Mouse (Mus musculus): ENCODE measurements around the gene Mpp4. TPM values are rescaled to one million over a fixed set of nuclear protein-coding genes. Genes with fewer than 3 reads are reported as not detected.

Gene Mpp4
- polyA plus RNA-seq, 1 experiment, result 0.12 TPM

DNA sequence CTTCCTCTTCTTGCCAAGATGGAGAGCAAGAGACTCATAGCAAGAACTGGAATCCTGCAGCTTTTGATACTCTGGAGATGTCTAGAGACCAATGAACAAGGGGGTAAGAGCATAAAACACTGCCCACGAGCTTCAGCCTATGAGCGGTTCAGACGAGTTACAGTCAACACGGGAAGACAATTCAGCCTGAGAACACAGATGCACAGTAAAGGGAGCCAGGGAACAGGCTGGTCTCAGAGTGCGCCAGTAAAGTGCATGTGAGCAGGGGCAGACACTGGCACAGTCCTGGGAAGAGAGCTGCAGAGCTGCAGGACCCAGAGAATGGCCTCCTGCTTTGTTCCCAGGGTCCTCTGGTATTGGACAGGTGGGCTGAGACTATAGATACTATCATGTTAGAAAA, 24.6 kb upstream of the Mpp4 start:
- H3K4me3 ChIP-seq (replicated peaks), result no peak overlapping the region
- no peak for TF ChIP-seq GATA1 (IDR thresholded peaks at IDR 0.05; ENCODE audit: borderline replicate concordance, low read length)
- TF ChIP-seq FLI1 (IDR thresholded peaks at IDR 0.05; ENCODE audit: low read length), result no peak
- H3K36me3 ChIP-seq (replicated peaks; ENCODE audit: low read length), result peaks cover 51% of the 10 kb centered on the region
- no peaks in the 10 kb centered on the region for H3K27me3 ChIP-seq (replicated peaks)
- H3K9me3 ChIP-seq, result no peaks in the 10 kb centered on the region
- H3K4me1 ChIP-seq, result peaks cover 11% of the 10 kb centered on the region

- Histone ChIP-seq H3K9me3 (no peaks in the 10 kb centered on the region), H3K4me1 (peaks cover 15% of the 10 kb centered on the region), H3K27me3 (replicated peaks) (no peaks in the 10 kb centered on the region), H3K4me3 (replicated peaks) (no peak overlapping the region), H3K36me3 (replicated peaks; ENCODE audit: low read length) (peaks cover 56% of the 10 kb centered on the region)
- TF ChIP-seq GATA1 (IDR thresholded peaks at IDR 0.05; ENCODE audit: borderline replicate concordance, low read length), result no peak
- no peak for TF ChIP-seq FLI1 (IDR thresholded peaks at IDR 0.05; ENCODE audit: low read length)
Measured at GRCm38 (mm10) chr1:59186317-59186716, 23.1 kb upstream of the Mpp4 start.

DNA sequence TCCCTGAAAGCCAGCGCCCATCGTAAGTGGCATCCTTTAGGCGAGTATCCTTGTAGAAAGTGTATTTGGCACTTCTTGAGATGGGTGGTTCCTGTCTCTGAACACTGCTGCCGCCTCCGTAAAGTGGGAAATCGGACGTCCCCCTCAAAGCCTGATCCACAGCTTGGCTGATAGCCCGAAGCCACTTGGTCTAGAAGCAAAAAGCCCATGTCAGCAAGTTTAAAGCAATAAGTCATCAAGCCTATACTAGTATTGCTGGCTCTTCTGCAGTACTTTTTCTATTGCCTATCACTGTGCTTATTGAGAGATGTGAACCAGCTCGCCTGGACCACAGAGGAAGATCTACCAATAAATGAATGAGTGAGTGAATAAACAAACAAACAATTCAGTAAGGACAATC, 22.2 kb upstream of the Mpp4 start:
- no peaks in the 10 kb centered on the region for H3K27me3 ChIP-seq (replicated peaks)
- peaks cover 17% of the 10 kb centered on the region for H3K4me1 ChIP-seq
- H3K4me3 ChIP-seq (replicated peaks), result no peak overlapping the region
- H3K9me3 ChIP-seq, result no peaks in the 10 kb centered on the region
- TF ChIP-seq GATA1 (IDR thresholded peaks at IDR 0.05; ENCODE audit: borderline replicate concordance, low read length) (no peak), FLI1 (IDR thresholded peaks at IDR 0.05; ENCODE audit: low read length) (no peak)
- H3K36me3 ChIP-seq (replicated peaks; ENCODE audit: low read length), result peaks cover 53% of the 10 kb centered on the region

GRCm38 (mm10) chr1:59183045-59183444, 19.9 kb upstream of the Mpp4 start:
- peaks cover 18% of the 10 kb centered on the region for H3K4me1 ChIP-seq
- no peak overlapping the region for H3K4me3 ChIP-seq (replicated peaks)
- H3K27me3 ChIP-seq (replicated peaks), result no peaks in the 10 kb centered on the region
- peaks cover 68% of the 10 kb centered on the region for H3K36me3 ChIP-seq (replicated peaks; ENCODE audit: low read length)
- no peaks in the 10 kb centered on the region for H3K9me3 ChIP-seq
- TF ChIP-seq GATA1 (IDR thresholded peaks at IDR 0.05; ENCODE audit: borderline replicate concordance, low read length) (no peak), FLI1 (IDR thresholded peaks at IDR 0.05; ENCODE audit: low read length) (no peak)

- H3K27me3 ChIP-seq (replicated peaks), result no peaks in the 10 kb centered on the region
- H3K36me3 ChIP-seq (replicated peaks; ENCODE audit: low read length), result peaks cover 75% of the 10 kb centered on the region
- H3K9me3 ChIP-seq, result no peaks in the 10 kb centered on the region
- H3K4me1 ChIP-seq, result peaks cover 18% of the 10 kb centered on the region
- TF ChIP-seq FLI1 (IDR thresholded peaks at IDR 0.05; ENCODE audit: low read length), result no peak
- TF ChIP-seq GATA1 (IDR thresholded peaks at IDR 0.05; ENCODE audit: borderline replicate concordance, low read length), result no peak
- H3K4me3 ChIP-seq (replicated peaks), result no peak overlapping the region
Measured at GRCm38 (mm10) chr1:59182373-59182772, 19.2 kb upstream of the Mpp4 start.

DNA sequence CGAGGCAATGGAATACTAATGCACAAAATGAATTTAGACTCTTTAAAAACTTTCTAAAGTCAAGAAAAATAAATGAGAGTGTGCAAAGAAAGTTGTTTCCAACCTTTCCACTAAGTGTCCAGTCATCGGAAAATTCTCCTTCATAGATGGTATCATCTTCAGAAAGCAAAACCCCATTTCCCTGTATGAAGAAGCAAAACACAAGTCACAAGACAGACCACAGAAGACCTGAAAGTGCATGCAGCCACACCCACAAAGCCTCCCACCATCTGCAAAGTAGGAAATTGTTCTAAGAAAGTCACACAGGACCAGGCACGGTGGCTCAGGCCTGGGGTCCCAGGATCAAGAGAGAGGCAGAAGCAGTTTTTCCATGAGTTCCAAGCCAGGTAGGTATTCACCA, 16.8 kb upstream of the Mpp4 start:
- Histone ChIP-seq H3K27me3 (replicated peaks) (no peaks in the 10 kb centered on the region), H3K4me3 (replicated peaks) (no peak overlapping the region), H3K36me3 (replicated peaks; ENCODE audit: low read length) (peaks cover 66% of the 10 kb centered on the region), H3K4me1 (peaks cover 18% of the 10 kb centered on the region), H3K9me3 (no peaks in the 10 kb centered on the region)
- TF ChIP-seq FLI1 (IDR thresholded peaks at IDR 0.05; ENCODE audit: low read length) (no peak), GATA1 (IDR thresholded peaks at IDR 0.05; ENCODE audit: borderline replicate concordance, low read length) (no peak)

DNA sequence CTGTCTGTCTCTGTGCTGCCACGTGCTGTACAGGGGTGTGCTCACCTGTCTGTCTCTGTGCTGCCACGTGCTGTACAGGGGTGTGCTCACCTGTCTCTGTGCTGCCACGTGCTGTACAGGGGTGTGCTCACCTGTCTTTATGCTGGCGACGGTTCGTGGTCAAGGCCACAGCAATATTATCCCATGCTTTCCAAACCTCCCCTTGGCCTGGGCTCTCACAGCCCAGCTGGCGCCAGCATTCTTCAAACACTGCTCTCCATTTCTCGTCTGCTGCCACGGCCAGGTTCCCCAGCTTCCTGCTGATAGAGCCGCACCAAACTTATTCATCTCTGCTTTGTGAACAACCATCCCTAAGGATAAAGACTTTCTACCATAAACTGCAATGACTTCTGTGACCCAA, 15.2 kb upstream of the Mpp4 start:
- H3K9me3 ChIP-seq, result no peaks in the 10 kb centered on the region
- H3K4me3 ChIP-seq (replicated peaks), result no peak overlapping the region
- no peaks in the 10 kb centered on the region for H3K27me3 ChIP-seq (replicated peaks)
- peaks cover 14% of the 10 kb centered on the region for H3K4me1 ChIP-seq
- no peak for TF ChIP-seq GATA1 (IDR thresholded peaks at IDR 0.05; ENCODE audit: borderline replicate concordance, low read length)
- no peak for TF ChIP-seq FLI1 (IDR thresholded peaks at IDR 0.05; ENCODE audit: low read length)
- H3K36me3 ChIP-seq (replicated peaks; ENCODE audit: low read length), result peaks cover 60% of the 10 kb centered on the region

DNA sequence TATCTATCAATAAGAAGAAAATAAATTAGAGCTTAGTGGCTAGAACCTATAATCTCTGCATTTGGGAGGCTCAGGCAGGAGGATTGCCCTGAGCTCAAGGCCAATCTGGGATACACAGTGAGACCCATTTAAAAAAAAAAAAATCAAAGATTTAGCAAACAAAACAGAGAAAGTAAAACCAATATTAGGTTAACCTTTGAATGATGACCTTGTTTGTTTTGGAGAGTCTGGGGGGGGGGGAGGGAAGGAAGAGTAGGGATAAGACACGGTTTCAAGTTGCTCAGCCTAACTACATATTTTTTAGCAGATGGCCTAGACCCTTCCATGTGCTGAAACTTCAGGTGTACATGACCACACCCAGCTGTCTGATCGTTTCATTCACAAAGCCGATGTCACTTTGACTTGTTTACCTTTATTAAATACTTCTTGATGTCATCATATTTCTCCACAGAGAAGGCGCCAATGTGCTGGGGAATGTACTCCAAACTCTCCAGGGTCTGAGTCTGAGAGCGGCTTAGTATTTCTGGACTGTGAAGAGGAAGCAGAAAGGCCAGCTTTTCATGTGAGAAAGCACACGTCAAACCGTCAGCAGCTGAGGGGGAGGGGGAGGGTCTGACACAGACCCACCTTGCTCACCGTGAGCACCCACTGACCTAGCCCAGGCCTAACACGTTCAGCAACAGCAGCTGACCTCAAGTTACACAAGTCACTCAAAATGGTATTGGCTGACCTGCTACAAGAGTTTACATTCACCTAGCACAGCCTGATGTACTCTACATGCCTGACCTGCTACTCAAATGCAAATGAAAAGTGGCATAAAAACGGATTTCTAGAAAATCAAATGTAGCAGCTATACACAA, 11.6 kb upstream of the Mpp4 start:
- Histone ChIP-seq H3K4me1 (peaks cover 30% of the 10 kb centered on the region), H3K36me3 (replicated peaks; ENCODE audit: low read length) (peaks cover 42% of the 10 kb centered on the region), H3K9me3 (no peaks in the 10 kb centered on the region), H3K27me3 (replicated peaks) (no peaks in the 10 kb centered on the region), H3K4me3 (replicated peaks) (no peak overlapping the region)
- TF ChIP-seq FLI1 (IDR thresholded peaks at IDR 0.05; ENCODE audit: low read length) (no peak), GATA1 (IDR thresholded peaks at IDR 0.05; ENCODE audit: borderline replicate concordance, low read length) (no peak)

- Histone ChIP-seq H3K36me3 (replicated peaks; ENCODE audit: low read length) (peaks cover 35% of the 10 kb centered on the region), H3K4me1 (peaks cover 30% of the 10 kb centered on the region), H3K9me3 (no peaks in the 10 kb centered on the region), H3K27me3 (replicated peaks) (no peaks in the 10 kb centered on the region), H3K4me3 (replicated peaks) (no peak overlapping the region)
- TF ChIP-seq FLI1 (IDR thresholded peaks at IDR 0.05; ENCODE audit: low read length), result no peak
- no peak for TF ChIP-seq GATA1 (IDR thresholded peaks at IDR 0.05; ENCODE audit: borderline replicate concordance, low read length)
Measured at GRCm38 (mm10) chr1:59173023-59173422, 9.8 kb upstream of the Mpp4 start.

DNA sequence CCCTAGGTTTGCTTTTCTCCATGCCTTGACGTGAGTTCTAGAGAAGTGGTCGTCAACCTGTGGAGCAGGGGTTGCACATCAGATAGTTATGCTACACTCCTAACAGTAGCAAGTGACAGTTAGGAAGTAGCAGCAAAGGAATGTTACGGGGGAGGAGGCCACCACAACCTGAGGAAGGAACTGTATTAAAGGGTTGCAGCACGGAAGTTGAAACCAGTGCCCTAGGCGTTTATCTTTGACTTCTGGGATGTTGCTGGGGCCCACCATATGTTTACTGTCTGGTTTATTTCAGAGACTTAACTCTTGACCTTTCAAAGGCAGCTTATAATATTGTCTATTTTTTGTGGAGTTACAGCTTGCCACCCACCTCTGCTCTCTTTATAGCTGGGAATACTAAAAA, 8.7 kb upstream of the Mpp4 start:
- H3K9me3 ChIP-seq, result peaks cover 4% of the 10 kb centered on the region; the same call in 1 of the 2 replicates
- H3K4me1 ChIP-seq, result peaks cover 30% of the 10 kb centered on the region
- H3K27me3 ChIP-seq (replicated peaks), result no peaks in the 10 kb centered on the region
- TF ChIP-seq GATA1 (IDR thresholded peaks at IDR 0.05; ENCODE audit: borderline replicate concordance, low read length), result no peak
- no peak for TF ChIP-seq FLI1 (IDR thresholded peaks at IDR 0.05; ENCODE audit: low read length)
- H3K4me3 ChIP-seq (replicated peaks), result peak overlapping the region; percentile 6
- H3K36me3 ChIP-seq (replicated peaks; ENCODE audit: low read length), result peaks cover 37% of the 10 kb centered on the region
